Mouse (Mus musculus) lung, adult 2 months (tissue): ENCODE results near the gene Ccdc34.

ENCODE experiments used
- CTCF ChIP-seq: fragments of 200-500 bp; IDR thresholded peaks from 2 replicates; pipeline ENCODE4 v1.5.1; 2011; ENCODE audit warnings: mild to moderate bottlenecking, low read length, control low read depth; ENCODE audit not compliant: insufficient read depth
- POLR2A ChIP-seq: fragments of 200-500 bp; IDR thresholded peaks from 2 replicates; pipeline ENCODE4 v1.6.1; 2011; ENCODE audit warnings: low read depth, mild to moderate bottlenecking, control low read depth, low read length, borderline replicate concordance; ENCODE audit errors: extremely low read depth

DNA sequence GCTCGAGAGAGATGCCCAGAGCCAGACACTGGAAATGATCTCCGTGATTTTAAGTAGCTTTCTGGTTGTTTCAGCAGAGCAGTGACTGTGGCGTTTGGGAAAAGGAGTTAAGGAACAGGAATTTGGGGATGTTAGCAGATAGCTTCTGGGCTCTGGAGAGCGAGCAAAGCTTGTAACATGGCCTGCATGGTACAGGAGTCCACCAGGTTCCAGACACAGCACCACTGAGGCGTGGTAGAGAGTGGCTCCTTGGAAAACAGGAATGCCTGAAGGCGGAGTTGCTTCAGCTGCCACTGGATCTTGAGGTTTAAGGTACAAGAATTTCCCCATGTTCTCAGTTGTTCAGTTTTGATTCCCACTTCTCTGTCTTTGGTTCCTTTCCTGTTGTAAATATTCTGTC is 40.3 kb upstream of the Ccdc34 start:
- no peak for TF ChIP-seq CTCF
- TF ChIP-seq POLR2A: no peak
